Mouse (Mus musculus) heart, adult 2 months (tissue): ENCODE measurements around the gene Gm3952. TPM values are rescaled to one million over a fixed set of nuclear protein-coding genes. Genes with fewer than 3 reads are reported as not detected.

Experiments used
- DNase-seq, 2 experiments: peaks; one replicate each; pipeline ENCODE4 v3.0.0; 2021
- H3K27ac ChIP-seq: fragments of 200-600 bp; 2 replicates; pipeline ENCODE4 v1.8.1; 2022
- H3K27me3 ChIP-seq: fragments of 200-500 bp; 2 replicates; pipeline ENCODE4 v1.6.1; 2012; ENCODE audit warnings: mild to moderate bottlenecking, low read length, inconsistent platforms, mixed read lengths; ENCODE audit not compliant: control insufficient read depth, insufficient read depth
- H3K36me3 ChIP-seq: fragments of 200-500 bp; 2 replicates; pipeline ENCODE4 v1.6.1; 2012; ENCODE audit warnings: low read length, inconsistent platforms; ENCODE audit not compliant: control insufficient read depth, insufficient read depth
- H3K4me1 ChIP-seq: fragments of 200-500 bp; 2 replicates; pipeline ENCODE4 v1.6.1; 2011; ENCODE audit warnings: low read length; ENCODE audit not compliant: control insufficient read depth, insufficient read depth
- H3K4me3 ChIP-seq: fragments of 200-600 bp; 2 replicates; pipeline ENCODE4 v1.8.1; 2022
- H3K79me2 ChIP-seq: fragments of 200-500 bp; replicated peaks from 2 replicates; pipeline ENCODE4 v1.6.1; 2012; ENCODE audit warnings: mild to moderate bottlenecking, inconsistent platforms, low read length, moderate library complexity, mixed read lengths; ENCODE audit not compliant: control insufficient read depth, insufficient read depth
- H3K9ac ChIP-seq: fragments of 200-500 bp; 2 replicates; pipeline ENCODE4 v1.6.1; 2012; ENCODE audit warnings: low read depth, mild to moderate bottlenecking, control low read depth, inconsistent platforms, low read length, mixed read lengths
- CTCF ChIP-seq: fragments of 200-600 bp; IDR thresholded peaks from 2 replicates; pipeline ENCODE4 v1.8.1; 2022; ENCODE audit warnings: antibody characterized with exemption, mild to moderate bottlenecking, moderate library complexity
- EP300 ChIP-seq: fragments of 200-500 bp; IDR thresholded peaks from 2 replicates; pipeline ENCODE4 v1.6.1; 2011; ENCODE audit warnings: low read depth, low read length, control low read depth; ENCODE audit not compliant: insufficient read depth
- POLR2A ChIP-seq: fragments of 200-500 bp; IDR thresholded peaks from 2 replicates; pipeline ENCODE4 v1.6.1; 2011; ENCODE audit warnings: mild to moderate bottlenecking, low read depth, low read length, control low read depth; ENCODE audit not compliant: insufficient read depth
- WGBS: fragments of 180-500 bp; shearing (Covaris S2); methylation state at CpG from one replicate; pipeline ENCODE4 v1.1.7; 2018; 5-methylcytosine and 5-hydroxymethylcytosine counted together
- intact Hi-C: fragments of 180-260 bp; cut with DNase I; formaldehyde crosslinking; loops from one replicate; pipeline ENCODE4 v1.15.1; 2025
- polyA plus RNA-seq: library from polyadenylated mRNA; depleted of rRNA; stranded (reverse); fragments of >200 nt; gene quantifications from 2 replicates; pipeline ENCODE4 v1.2.3, GENCODE M21; 2012
- total RNA-seq, 2 experiments: library from RNA; stranded (reverse); gene quantifications; 2 replicates each; pipeline ENCODE4 v1.2.3; 2021

The Gm3952 gene
- total and polyA plus RNA-seq, 3 experiments: not detected

GRCm38 (mm10) chr8:128727213-128727612, 71.3 kb downstream of the Gm3952 start:
- H3K27ac ChIP-seq: no peak overlapping the region
- no peaks in the 10 kb centered on the region for H3K4me1 ChIP-seq
- WGBS: 92% methylated on average over 1 of the region's 1 CpGs
- DNase-seq: no peak
- H3K36me3 ChIP-seq: peaks cover 23% of the 10 kb centered on the region
- H3K79me2 ChIP-seq: no peaks in the 10 kb centered on the region
- H3K27me3 ChIP-seq: no peaks in the 10 kb centered on the region
- intact Hi-C loops: no loop called here
- no peak overlapping the region for H3K4me3 ChIP-seq
- TF ChIP-seq EP300 (no peak), CTCF (no peak), POLR2A (no peak)
- no peak overlapping the region for H3K9ac ChIP-seq

DNA sequence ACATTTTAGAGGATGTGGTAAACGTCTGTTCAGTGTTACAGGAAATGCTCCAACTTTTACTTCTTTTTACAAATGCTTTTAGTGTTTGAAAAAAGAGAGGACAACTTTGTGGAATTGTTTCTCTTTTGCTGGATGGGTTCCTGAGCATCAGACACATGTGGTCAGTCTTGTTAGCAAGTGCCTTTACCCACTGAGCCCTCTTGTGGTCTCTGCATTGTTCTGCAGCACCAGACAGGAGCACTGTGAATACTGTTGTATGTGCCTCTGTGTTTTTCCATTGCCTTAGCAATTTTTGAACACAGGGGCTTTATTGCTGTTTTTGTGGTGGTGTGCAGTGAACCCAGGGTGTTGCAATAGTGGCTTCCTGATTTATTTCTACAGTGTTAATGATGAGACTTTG, 73.7 kb downstream of the Gm3952 start:
- Histone ChIP-seq H3K4me1 (no peaks in the 10 kb centered on the region), H3K36me3 (peaks cover 28% of the 10 kb centered on the region), H3K4me3 (no peak overlapping the region), H3K79me2 (no peaks in the 10 kb centered on the region), H3K27me3 (no peaks in the 10 kb centered on the region), H3K27ac (no peak overlapping the region), H3K9ac (no peak overlapping the region)
- WGBS: 24% methylated on average over 1 of the region's 1 CpGs
- DNase-seq: peak in 1 of 2 experiments; percentile 10
- peak; percentile 73 for TF ChIP-seq CTCF
- 0 out of 2 replicates have a peak, but pooled peaks have one; percentile 13 for TF ChIP-seq EP300
- no peak for TF ChIP-seq POLR2A
- intact Hi-C loops: no loop called here

- TF ChIP-seq EP300: no peak
- no peak for TF ChIP-seq CTCF
- TF ChIP-seq POLR2A: no peak
- no peak overlapping the region for H3K27ac ChIP-seq
- H3K79me2 ChIP-seq: no peaks in the 10 kb centered on the region
- no peak for DNase-seq
- intact Hi-C loops: no loop called here
- H3K27me3 ChIP-seq: no peaks in the 10 kb centered on the region
- no peaks in the 10 kb centered on the region for H3K4me1 ChIP-seq
- H3K4me3 ChIP-seq: no peak overlapping the region
- H3K36me3 ChIP-seq: peaks cover 19% of the 10 kb centered on the region
- no peak overlapping the region for H3K9ac ChIP-seq
Observed at GRCm38 (mm10) chr8:128716184-128716583, 82.3 kb downstream of the Gm3952 start.

DNA sequence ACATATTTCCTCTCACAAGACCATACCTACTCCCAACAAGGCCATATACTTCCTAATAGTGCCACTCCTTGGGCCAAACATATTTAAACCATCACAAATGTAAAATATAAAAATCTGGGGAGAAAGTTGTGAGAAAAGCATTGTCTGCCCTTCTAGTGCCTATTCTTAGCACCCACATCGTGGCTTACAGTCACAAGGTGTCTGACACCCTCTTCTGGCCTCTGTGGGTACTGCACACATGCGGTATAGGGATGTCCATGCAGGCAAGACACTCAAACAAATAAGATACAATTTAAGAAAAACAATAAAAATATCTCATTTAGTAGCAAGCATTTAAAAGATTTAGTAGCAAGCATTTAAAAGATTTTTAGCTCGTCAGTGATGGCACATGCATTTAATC, 89.2 kb downstream of the Gm3952 start:
- no peak overlapping the region for H3K9ac ChIP-seq
- H3K27me3 ChIP-seq: no peaks in the 10 kb centered on the region
- no peaks in the 10 kb centered on the region; the same call in 1 of the 2 replicates for H3K79me2 ChIP-seq
- peaks cover 4% of the 10 kb centered on the region for H3K4me1 ChIP-seq
- peak; percentile 73 to 89 for DNase-seq
- no peak overlapping the region for H3K27ac ChIP-seq
- H3K4me3 ChIP-seq: no peak overlapping the region
- TF ChIP-seq CTCF (peak; percentile 98), POLR2A (no peak), EP300 (peak; percentile 88; the same call in 1 of the 2 replicates)
- peaks cover 32% of the 10 kb centered on the region for H3K36me3 ChIP-seq
- WGBS: 38% methylated on average over 3 of the region's 3 CpGs
- intact Hi-C loops: loop anchor here (1.0 to 2.0 kb wide), 2 partner anchors 22 to 57 kb away; no protein-coding TSS in a partner anchor

DNA sequence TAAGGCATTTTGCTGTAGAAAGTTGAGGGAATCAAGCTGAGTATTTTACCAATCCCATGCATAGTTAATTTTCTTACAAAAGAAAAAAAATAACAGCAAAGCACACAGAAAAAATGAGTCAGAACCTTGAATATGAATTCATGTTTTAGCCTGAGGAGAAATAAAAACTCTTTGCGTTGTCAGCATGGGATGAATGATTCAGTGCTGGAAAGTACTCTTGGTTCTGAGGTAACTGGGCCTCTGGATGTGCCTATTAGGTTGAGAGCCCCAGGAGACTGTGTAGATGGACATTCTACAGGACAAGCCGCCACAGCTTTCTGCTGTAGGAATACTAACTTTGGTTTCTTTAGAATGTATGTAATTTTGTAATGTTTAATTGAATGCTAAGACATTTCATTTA, 93.7 kb downstream of the Gm3952 start:
- 42% methylated on average over 2 of the region's 2 CpGs for WGBS
- Histone ChIP-seq H3K36me3 (peaks cover 34% of the 10 kb centered on the region), H3K4me3 (no peak overlapping the region), H3K27ac (peak overlapping the region; percentile 50), H3K27me3 (no peaks in the 10 kb centered on the region), H3K9ac (no peak overlapping the region), H3K4me1 (peaks cover 15% of the 10 kb centered on the region), H3K79me2 (peaks cover 4% of the 10 kb centered on the region)
- intact Hi-C loops: no loop called here
- TF ChIP-seq EP300: no peak
- TF ChIP-seq POLR2A: no peak
- no peak for TF ChIP-seq CTCF
- no peak for DNase-seq

DNA sequence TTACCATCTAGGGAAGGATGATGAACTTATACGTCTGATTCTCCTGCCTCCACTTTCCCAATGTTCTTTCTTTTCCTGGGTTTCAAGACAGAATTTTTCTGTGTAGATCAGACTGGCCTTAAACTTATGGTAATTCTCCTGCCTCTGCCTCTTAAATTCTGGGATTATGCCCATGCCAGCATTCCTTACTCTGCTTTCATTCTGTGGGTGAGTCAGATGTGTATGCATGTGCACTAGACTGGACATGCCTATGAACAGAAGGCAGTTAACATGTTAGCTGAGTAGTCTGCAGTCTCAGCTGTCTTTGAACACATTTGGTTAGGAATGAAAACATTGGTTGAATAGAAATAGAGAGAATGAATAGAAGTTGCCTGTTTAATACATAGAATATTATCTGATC, 94.1 kb downstream of the Gm3952 start:
- intact Hi-C loops: no loop called here
- H3K36me3 ChIP-seq: peaks cover 34% of the 10 kb centered on the region
- H3K27ac ChIP-seq: peak overlapping the region; percentile 50
- WGBS: 43% methylated on average over 1 of the region's 1 CpGs
- H3K79me2 ChIP-seq: peaks cover 4% of the 10 kb centered on the region
- TF ChIP-seq POLR2A (no peak), EP300 (no peak), CTCF (no peak)
- no peaks in the 10 kb centered on the region for H3K27me3 ChIP-seq
- no peak for DNase-seq
- no peak overlapping the region for H3K9ac ChIP-seq
- peaks cover 15% of the 10 kb centered on the region for H3K4me1 ChIP-seq
- no peak overlapping the region for H3K4me3 ChIP-seq
